20 mouse cellular contexts compared by ENCODE assay signal in genomic region chr9:74656392-74656791, GRCm38 (mm10).
DNase-seq lines count a peak whose midpoint lies in the region; ATAC-seq and TF ChIP-seq lines count a peak whose summit lies in the region.
"Had no signal": no experiment of that assay in that cellular context is flagged by ENCODE, and none has a peak within 500 bp of the region (broad histone marks: within the 10 kb centered on the region; RNA-seq: fewer than 3 reads in every experiment).

No protein-coding gene starts in this region.

- H3K9ac ChIP-seq in midbrain, embryonic 11.5 days (ENCODE audit: low read length), result no peak overlapping the region
- H3K9ac ChIP-seq in midbrain, embryonic 16.5 days (ENCODE audit: low read depth, low read length), result no peak overlapping the region
- H3K9ac ChIP-seq in liver, embryonic 16.5 days (ENCODE audit: low read depth, low read length), result no peak overlapping the region
- H3K9ac ChIP-seq: embryonic facial prominence, embryonic 13.5 days; forebrain, embryonic 12.5 days had no signal

- no peaks in the 10 kb centered on the region for H3K27me3 ChIP-seq in midbrain, embryonic 11.5 days (ENCODE audit: control insufficient read depth, insufficient read depth, low read length)
- no peaks in the 10 kb centered on the region for H3K27me3 ChIP-seq in midbrain, embryonic 16.5 days (ENCODE audit: control insufficient read depth, insufficient read depth, low read depth, low read length)
- no peaks in the 10 kb centered on the region for H3K27me3 ChIP-seq in liver, embryonic 16.5 days (ENCODE audit: control insufficient read depth, insufficient read depth, low read depth, low read length)
- H3K27me3 ChIP-seq: embryonic facial prominence, embryonic 13.5 days; forebrain, embryonic 12.5 days; Patski had no signal

- TF ChIP-seq CTCF in layer of hippocampus, adult 2 months (conservative IDR thresholded peaks at IDR 0.05), result no peak

- DNase-seq in layer of hippocampus, adult 2 months (ENCODE audit: low spot score in 2 of 2), result no peak
- no peak for DNase-seq in layer of hippocampus, postnatal 25 days (ENCODE audit: extremely low spot score in 1 of 2, low spot score in 1 of 2)
- DNase-seq in midbrain, embryonic 11.5 days (ENCODE audit: low spot score, missing footprints), result peak; percentile 82
- DNase-seq in kidney, adult 18-20 months, result no peak
- DNase-seq: adrenal gland, postnatal 14 days; cerebellum, adult 18-20 months; cerebellum, adult 9-11 months; cerebellum, postnatal 36 days; gastrocnemius, postnatal 10 days; heart, adult 18-20 months; heart, postnatal 10 days; heart, postnatal 4 days had no signal

- H3K36me3 ChIP-seq in midbrain, embryonic 11.5 days (ENCODE audit: control insufficient read depth, insufficient read depth, low read length), result no peaks in the 10 kb centered on the region
- no peaks in the 10 kb centered on the region for H3K36me3 ChIP-seq in midbrain, embryonic 16.5 days (ENCODE audit: control insufficient read depth, insufficient read depth, low read length)
- no peaks in the 10 kb centered on the region for H3K36me3 ChIP-seq in liver, embryonic 16.5 days (ENCODE audit: control insufficient read depth, insufficient read depth)
- H3K36me3 ChIP-seq: embryonic facial prominence, embryonic 13.5 days; forebrain, embryonic 12.5 days; heart, embryonic 10.5 days had no signal

- H3K27ac ChIP-seq in layer of hippocampus, adult 2 months, result no peak overlapping the region
- no peak overlapping the region for H3K27ac ChIP-seq in midbrain, embryonic 11.5 days (ENCODE audit: low read depth, low read length)
- H3K27ac ChIP-seq in midbrain, embryonic 16.5 days (ENCODE audit: low read length), result no peak overlapping the region
- H3K27ac ChIP-seq in liver, embryonic 16.5 days (ENCODE audit: low read length), result no peak overlapping the region
- H3K27ac ChIP-seq: embryonic facial prominence, embryonic 13.5 days; forebrain, embryonic 12.5 days; heart, embryonic 10.5 days had no signal

- no peaks in the 10 kb centered on the region for H3K4me1 ChIP-seq in midbrain, embryonic 11.5 days (ENCODE audit: control insufficient read depth, insufficient read depth, low read length)
- no peaks in the 10 kb centered on the region for H3K4me1 ChIP-seq in midbrain, embryonic 16.5 days (ENCODE audit: control insufficient read depth, insufficient read depth, low read length)
- no peaks in the 10 kb centered on the region for H3K4me1 ChIP-seq in liver, embryonic 16.5 days (ENCODE audit: control insufficient read depth, low read depth, low read length)
- H3K4me1 ChIP-seq: embryonic facial prominence, embryonic 13.5 days; forebrain, embryonic 12.5 days; heart, embryonic 10.5 days had no signal

- peak overlapping the region; percentile 26; the same call in 1 of the 2 replicates for H3K4me3 ChIP-seq in layer of hippocampus, adult 2 months
- no peak overlapping the region for H3K4me3 ChIP-seq in midbrain, embryonic 11.5 days (ENCODE audit: low read depth, low read length)
- H3K4me3 ChIP-seq in midbrain, embryonic 16.5 days (ENCODE audit: low read depth, low read length), result no peak overlapping the region
- H3K4me3 ChIP-seq in liver, embryonic 16.5 days (ENCODE audit: low read depth, low read length), result peak overlapping the region; percentile 3; the same call in 1 of the 2 replicates
- H3K4me3 ChIP-seq: embryonic facial prominence, embryonic 13.5 days; forebrain, embryonic 12.5 days; heart, embryonic 10.5 days had no signal

- H3K4me2 ChIP-seq in midbrain, embryonic 11.5 days, result no peak overlapping the region
- no peak overlapping the region for H3K4me2 ChIP-seq in midbrain, embryonic 16.5 days (ENCODE audit: low read length)
- H3K4me2 ChIP-seq in liver, embryonic 16.5 days (ENCODE audit: low read depth, low read length), result 0 out of 2 replicates have a peak overlapping the region, but pooled peaks have one; percentile 17
- H3K4me2 ChIP-seq: embryonic facial prominence, embryonic 13.5 days; forebrain, embryonic 12.5 days had no signal

- H3K9me3 ChIP-seq in midbrain, embryonic 11.5 days (ENCODE audit: control insufficient read depth, low read length), result no peaks in the 10 kb centered on the region
- H3K9me3 ChIP-seq in midbrain, embryonic 16.5 days (replicated peaks; ENCODE audit: control insufficient read depth, low read length, poor library complexity, severe bottlenecking), result no peaks in the 10 kb centered on the region
- H3K9me3 ChIP-seq in liver, embryonic 16.5 days (replicated peaks; ENCODE audit: control insufficient read depth, low read length), result no peaks in the 10 kb centered on the region
- H3K9me3 ChIP-seq: embryonic facial prominence, embryonic 13.5 days; forebrain, embryonic 12.5 days; heart, embryonic 10.5 days had no signal

- WGBS in midbrain, embryonic 11.5 days, result 82% methylated on average over 10 of the region's 10 CpGs
- WGBS in midbrain, embryonic 16.5 days, result 85% methylated on average over 10 of the region's 10 CpGs
- WGBS in liver, embryonic 16.5 days (ENCODE audit: insufficient replicate concordance), result 60% methylated on average over 10 of the region's 10 CpGs

- ATAC-seq in midbrain, embryonic 11.5 days (ENCODE audit: low FRiP score), result no peak
- ATAC-seq in midbrain, embryonic 16.5 days, result no peak
- ATAC-seq in liver, embryonic 16.5 days (ENCODE audit: low read depth), result peak; percentile 37; the same call in 1 of the 2 replicates
- ATAC-seq: activated CD4-positive, CD25-positive, alpha-beta regulatory T cell, adult 4 months; forebrain, embryonic 16.5 days; Patski had no signal

Comparison
In these comparisons a context has a peak if more than half of its experiments do, and no peak if none do; other contexts are left out.
1. H3K4me3 ChIP-seq: peak in layer of hippocampus, adult 2 months (single experiment) and liver, embryonic 16.5 days (single experiment); none in midbrain, embryonic 11.5 days (single experiment) and midbrain, embryonic 16.5 days (single experiment).